Mouse (Mus musculus): ENCODE measurements around the gene Srarp.

- TF ChIP-seq POLR2A (IDR thresholded peaks at IDR 0.05; ENCODE audit: borderline replicate concordance, extremely low read depth, insufficient read depth, insufficient read length, poor library complexity, severe bottlenecking) (no peak), CTCF (IDR thresholded peaks at IDR 0.05; ENCODE audit: borderline replicate concordance, extremely low read depth, insufficient read depth, insufficient read length) (no peak)
These were observed 35.7 kb downstream of the Srarp start for GRCm38 (mm10) chr4:141400171-141400570.
